Mouse (Mus musculus): Measurements from ENCODE around the gene Dhdds.

The Dhdds gene

DNA sequence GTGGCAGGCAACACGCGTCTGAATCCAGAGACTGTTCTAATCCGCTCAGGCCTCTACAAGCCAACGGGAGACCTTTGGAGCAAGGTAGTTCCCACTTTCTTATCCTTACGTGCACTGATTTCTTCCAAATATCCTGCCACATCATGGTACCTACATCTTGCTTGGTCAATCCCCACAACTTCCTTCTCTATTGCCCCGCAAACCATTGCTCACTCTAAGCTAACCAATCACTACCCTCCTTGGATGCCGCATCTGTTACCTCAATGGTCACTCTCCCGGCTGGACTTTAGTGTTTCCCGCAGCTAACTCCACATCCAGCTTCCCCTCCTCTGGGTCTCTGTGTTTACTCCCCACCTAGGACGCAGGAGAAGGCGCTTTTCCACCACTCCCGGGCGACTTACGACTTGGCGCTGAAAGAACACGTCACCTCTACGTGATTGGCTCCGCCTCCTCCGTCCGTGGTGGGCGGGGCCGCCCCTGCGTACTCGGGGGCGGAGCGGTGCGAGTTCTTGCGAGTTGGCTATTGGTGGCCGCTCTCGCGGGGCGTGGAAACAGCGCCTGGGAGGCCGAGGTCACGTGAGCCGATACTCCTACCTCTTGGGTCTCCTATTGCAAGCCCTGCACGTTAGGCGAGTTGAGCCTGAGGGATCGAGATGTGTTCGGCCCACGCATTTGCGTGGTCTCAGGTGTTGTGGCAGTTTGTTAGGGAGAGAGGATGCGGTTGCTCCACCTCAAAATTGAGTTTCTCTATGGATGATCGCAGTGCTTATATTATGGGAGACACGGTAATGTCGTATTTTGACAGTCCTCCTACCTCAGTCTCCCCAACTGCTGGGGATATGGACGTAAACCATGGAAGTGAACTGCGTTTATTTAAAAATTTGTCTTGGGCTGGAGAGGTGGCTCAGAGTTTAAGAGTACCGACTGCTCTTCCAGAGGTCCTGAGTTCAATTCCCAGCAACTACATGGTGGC lies at the start of gene Dhdds:
TSS of gene Dhdds (minus strand) at position 453 of the 973 bp plus-strand sequence.
- in situ Hi-C loops (cut with MboI, MseI), result no loop called here

DNA sequence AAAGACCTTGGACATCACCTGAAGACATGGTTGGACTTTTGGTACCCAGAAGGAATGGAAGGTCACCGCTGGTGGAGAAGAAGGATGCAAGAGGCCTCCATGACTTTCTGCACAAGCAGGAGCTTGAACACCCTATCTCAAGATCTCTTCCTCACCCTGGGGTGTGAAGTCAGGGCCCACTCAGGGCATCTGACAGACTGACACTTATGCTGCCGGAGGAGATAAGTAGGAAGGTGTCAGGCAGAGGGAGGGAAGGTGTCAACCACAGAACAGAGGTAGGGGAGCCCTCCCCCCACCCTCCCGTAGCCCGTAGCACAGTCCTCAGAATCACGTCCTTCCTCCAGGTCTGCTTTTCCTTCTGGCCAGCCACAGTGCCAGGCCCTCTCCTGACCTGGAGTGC lies 46.9 kb upstream of the Dhdds start:
- in situ Hi-C loops (cut with MboI, MseI), result no loop called here

DNA sequence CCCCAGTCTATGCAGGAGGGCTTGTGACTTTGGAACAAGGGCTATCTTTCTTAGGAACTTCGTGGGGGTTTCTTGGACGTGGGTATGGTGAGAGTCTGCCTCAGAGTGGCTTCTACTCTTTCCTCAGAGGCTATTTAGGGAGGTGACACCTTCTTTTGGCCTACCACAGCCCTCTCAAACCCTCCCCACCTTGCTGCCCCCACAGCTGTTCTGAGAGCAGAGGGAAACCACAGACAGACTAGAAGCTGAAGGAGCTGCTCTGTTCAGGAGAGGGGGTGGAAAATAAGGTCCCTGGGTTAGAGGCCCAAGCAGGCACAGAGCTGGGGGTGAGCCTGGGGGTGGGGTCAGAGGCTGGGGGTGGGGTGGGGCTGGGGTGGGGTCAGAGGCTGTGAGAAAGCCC lies 42.3 kb upstream of the Dhdds start:
- in situ Hi-C loops (cut with MboI, MseI), result no loop called here

DNA sequence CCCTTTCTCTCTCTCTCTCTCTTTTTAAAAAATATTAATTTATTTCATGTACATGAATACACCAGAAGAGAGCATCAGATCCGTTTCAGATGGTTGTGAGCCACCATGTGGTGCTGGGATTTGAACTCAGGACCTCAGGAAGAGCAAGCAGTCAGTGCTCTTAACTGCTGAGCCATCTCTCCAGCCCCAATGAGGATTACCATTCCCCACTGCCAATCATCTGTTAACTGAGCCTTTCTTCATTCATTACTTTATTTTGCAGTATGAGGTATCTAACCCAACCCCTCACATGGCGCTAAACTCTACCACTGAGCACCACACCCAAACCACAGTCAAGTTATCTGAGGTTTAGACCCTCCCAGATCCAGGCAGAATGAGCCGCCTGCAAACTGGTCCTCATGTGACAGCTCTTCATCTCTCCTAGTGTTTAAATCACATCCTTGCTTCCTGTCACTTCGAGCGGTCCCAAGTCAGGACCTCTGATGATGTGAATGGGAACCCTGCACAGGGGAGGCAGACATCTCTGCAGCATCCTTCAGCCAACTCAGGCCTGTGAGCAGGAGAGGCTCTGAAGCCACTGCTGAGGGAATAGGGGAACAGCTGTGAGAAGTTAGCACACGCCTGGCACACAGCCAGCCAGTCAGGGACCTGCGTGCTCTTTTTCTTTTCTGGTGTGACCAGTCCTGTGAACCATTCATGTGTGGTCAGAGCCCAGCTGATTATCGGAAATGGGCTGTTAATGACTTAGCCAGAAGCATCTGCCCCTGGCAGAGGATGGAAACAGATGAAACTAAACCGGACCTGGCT lies 40.8 kb upstream of the Dhdds start:
- in situ Hi-C loops (cut with MboI, MseI), result no loop called here

DNA sequence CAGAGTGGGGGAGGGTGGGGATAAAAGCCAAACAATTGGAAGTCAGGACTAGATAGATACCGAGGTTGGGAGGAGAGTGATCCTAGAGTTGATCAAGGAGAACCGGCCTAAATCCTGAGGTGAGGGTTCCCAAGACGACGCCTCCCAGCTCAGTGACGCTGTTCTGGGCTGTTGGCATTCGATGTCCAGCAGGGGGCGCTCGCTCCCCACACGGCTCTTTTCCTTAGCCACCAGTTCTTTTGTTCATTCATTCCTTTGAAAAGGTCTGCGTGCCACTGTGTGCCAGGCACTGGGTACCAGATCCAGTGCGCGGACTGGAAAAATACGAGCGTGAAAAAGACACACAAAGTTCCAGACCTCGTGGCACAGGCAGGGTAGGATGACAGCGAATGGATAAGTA lies 35.2 kb upstream of the Dhdds start:
- in situ Hi-C loops (cut with MboI, MseI), result loop anchor here (5.0 kb wide), 2 partner anchors 46 to 91 kb away; partner anchors contain the start of gene Sh3bgrl3

DNA sequence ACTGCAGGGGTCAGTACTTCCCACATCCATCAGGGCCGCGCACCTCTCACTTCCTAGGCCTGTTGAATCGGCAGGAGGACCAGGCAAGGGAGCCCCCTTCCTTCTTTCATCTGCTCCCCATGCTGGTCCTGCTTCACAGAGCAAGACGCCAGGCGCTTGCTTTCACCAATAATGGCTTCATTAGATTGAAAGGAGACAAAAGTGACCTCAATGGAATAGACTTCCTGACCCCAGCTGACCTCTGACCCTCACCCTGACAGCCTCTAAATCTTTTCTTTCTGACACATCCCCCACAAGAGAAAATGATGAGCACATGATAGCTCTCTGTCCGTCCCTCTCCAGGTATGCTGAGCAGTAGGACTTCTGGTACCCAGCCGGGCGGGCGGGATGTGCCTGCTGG lies 25.1 kb upstream of the Dhdds start:
- in situ Hi-C loops (cut with MboI, MseI), result no loop called here

DNA sequence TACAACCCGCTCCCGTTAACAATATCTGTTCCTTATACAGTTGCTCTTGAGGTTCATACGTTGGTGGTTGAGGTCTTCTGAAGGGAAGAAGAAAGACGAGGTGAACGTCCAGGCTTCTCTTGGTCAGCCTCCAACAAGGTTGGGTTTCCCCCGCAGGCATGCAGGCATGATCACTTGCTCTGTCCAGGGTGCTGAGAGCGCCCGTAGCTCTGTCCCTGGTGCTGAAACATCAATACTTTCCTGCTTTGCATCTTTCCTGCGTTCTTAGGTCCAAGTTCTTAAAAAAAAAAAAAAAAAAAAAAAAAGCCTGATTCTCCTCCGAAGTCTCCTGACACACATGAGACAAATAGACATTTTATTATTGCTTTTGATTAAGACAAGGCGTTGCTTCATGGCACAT lies 19.9 kb upstream of the Dhdds start:
- in situ Hi-C loops (cut with MboI, MseI), result no loop called here

DNA sequence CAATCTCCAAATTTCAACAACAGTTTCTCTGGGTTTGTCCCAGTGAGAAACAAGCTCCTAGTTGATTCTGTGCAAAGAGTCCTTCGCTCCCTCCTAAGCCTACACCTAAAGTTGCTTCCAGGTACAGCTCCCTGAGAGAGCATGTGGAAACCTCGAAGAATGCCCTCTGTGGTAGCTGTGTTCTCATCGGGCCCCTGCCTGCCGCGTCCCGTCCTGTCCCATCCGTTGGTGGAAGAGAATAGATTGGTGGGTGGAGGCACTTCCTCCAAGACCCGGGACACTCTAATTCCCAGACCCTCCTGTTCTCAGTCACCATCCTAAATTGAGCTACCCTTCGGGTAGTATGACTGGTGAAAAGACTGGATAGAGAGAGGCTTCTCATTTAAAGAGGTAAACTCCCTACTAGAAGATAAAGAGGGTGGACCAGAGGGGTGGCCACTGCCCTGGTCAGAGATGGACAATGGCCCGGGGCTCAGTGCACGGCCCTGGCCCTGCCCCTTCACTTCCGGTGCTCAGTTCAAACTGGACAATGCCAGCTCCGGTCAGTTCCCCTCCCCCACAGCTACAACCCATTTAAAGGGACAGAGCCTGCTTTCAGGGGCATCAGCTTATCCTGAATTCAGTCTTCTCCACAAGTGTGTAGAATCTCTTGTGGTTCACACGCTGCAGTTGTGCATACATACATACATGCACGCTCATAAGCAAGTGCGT lies 19.1 kb upstream of the Dhdds start:
- in situ Hi-C loops (cut with MboI, MseI), result no loop called here

DNA sequence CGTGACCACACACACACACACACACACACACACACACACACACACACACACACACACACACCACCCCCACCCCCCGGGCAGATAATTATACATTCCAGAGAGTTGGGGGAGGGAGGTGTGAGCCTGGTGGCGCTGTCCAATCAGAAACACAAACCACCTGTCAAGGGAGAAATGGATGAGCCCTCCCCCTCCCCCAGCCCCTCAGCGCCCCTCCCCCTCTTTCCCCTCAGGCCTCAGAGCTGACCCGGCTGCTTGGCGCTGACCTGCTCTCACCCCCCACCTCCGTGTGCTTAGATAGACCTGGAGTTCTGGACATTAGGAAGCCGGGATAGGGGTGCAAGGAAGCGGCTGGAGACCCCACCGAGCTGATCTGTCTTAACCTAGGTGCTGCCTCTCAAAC lies 18.5 kb upstream of the Dhdds start:
- in situ Hi-C loops (cut with MboI, MseI), result no loop called here

DNA sequence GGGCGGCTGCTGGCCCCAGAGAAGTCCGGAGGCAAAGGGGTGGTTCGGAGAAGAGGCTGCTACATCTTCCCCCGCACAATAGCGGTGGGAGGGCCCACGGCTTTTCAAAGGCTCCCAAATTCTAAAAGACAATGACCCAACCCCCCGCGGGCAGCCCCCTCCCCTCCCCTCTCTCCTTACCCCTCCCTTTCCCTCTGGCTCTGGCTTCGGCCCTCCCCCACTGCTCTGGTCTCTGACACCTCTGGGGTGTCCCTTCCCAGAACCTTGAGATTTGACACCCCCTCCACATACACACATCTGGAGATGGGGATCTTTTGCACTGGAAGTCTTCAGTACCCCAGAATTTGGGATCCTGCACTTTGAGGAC lies 18.0 kb upstream of the Dhdds start, which contains the start of gene Lin28a:
TSS of gene Lin28a (minus strand) at position 63 of the 367 bp plus-strand sequence.
- in situ Hi-C loops (cut with MboI, MseI), result no loop called here

DNA sequence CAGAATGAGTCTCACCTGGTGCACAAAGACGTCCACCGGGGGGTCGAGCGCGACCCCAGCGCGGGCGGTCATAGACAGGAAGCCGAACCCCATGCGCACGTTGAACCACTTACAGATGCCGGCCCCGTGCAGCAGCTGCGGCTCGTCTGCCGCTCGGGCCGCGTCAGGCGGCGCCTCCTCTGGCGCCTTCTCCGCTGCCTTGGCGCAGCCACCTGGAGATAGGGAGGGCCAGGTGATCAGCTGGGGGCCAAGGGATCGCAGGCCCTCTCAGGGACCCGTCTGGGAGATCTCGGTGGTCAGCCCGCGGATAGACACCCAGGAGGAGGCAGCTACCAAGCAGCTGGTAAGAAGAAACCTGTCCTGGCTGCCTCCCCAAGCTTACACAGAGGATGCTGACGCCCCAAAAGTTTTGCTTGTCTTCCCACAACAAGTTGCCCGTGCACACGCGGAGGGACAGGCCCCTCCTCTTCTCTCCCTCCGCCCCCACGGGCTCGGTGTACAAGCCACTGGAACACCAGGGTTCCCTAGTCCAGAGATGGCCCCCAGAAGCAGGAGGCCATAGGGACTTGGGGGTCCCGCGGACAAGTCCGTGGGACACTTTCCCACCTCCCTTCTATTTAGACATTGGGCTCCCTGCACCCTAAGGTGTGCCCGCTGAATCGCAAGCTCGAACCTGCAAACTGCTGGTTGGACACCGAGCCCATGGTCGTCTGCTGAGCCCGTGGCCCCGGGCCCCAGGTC lies 17.5 kb upstream of the Dhdds start:
- in situ Hi-C loops (cut with MboI, MseI), result no loop called here

DNA sequence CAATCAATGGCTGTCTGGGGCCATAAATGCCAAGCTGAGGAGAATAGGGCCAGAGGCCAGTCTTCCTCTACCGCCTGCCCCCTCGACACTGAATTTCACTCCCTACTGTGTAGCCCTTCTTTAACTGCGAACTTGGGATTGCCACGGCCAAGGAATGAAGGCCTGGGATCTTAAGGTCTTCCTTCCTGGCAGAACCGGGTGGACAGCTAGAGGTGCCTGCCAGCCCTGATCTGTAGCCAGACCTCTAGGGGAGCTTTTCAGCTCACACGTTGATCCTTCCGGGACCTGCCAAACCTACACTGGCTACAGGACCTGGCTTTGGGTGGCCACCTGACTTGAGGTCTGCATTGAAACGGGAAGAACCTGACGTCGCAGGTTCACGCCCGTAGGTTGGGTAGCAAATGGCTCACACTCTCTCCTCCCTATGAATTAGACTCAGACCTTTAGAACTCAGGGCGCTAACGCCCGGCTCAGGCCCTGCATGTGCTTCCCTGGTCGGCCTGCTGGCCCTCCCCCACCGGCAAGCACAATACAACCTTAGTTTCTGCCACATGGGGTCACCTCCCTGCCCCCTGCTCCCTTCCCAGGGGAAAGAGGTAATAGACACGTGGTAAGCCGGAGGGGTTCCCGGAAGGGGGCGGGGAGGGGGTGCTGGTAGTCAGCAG lies 16.6 kb upstream of the Dhdds start:
- in situ Hi-C loops (cut with MboI, MseI), result no loop called here

DNA sequence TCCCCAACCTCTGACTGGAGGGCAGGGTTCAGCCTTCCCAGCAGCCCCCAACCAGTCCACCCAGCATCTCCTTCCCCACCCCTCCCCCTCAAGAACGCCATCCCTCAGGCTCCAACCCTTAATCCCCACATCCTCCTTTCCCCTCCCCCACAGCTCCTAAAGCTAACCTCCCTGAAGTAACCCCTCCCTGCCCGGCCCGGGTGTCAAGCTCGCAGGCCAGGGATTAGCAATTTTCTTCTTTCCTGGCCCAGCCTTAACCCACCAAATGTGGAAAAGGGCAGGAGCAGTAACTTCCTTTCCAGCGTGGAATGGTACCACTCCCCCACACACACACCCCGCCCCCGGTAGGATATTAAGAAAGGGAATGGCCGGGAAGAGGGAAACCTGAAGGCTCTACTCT lies 16.0 kb upstream of the Dhdds start:
- in situ Hi-C loops (cut with MboI, MseI), result no loop called here

DNA sequence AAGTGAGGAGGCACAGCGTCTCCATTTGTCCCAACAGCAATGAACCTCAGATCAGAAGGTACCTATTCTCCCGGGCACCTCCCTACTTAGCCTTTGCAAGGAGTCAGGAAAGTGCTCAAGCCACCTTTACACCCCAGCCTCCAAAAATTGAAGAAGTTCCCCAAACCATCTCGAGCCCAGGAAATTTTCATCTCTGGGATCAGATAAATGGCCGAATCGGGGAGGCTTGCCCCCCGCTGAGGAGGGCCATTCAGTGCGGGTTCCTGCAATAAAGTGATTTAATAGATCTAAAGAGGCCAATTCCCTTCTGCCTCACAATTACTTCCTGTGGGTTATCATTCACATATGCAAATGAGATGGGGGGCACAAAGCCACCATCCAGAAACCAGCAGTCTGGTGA lies 15.5 kb upstream of the Dhdds start:
- in situ Hi-C loops (cut with MboI, MseI), result no loop called here

DNA sequence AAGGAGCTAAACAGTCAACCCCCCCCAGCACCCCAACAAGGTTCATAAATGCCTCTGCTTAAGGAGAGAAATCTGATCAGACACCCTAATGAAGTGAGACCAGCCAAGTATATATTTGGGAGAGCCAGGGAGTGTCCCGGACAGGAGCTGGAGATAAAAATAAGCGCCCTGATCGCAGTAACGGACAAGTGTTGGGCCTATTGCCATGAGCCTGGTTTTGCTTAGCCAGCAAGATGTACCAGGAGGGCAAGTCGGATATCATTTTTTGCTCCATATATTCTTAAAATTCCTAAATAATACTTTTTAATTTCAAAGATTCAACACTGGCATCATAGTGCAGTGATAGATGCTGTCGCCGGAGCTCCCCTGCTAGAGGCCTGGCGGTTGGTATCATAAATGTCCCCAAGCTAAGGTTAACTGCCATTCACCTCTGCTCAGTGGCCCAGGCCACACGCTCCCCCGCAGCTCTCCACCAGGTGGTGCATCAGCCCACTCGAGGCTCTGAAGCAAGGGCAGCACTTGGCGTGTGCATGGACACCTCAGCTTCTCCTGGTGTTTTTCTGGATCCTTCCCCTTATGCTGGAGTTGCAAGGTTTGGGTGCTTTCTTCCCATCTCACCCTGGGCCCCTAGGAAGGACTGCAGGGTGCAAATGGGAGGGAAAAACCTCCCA lies 12.3 kb upstream of the Dhdds start:
- in situ Hi-C loops (cut with MboI, MseI), result no loop called here

DNA sequence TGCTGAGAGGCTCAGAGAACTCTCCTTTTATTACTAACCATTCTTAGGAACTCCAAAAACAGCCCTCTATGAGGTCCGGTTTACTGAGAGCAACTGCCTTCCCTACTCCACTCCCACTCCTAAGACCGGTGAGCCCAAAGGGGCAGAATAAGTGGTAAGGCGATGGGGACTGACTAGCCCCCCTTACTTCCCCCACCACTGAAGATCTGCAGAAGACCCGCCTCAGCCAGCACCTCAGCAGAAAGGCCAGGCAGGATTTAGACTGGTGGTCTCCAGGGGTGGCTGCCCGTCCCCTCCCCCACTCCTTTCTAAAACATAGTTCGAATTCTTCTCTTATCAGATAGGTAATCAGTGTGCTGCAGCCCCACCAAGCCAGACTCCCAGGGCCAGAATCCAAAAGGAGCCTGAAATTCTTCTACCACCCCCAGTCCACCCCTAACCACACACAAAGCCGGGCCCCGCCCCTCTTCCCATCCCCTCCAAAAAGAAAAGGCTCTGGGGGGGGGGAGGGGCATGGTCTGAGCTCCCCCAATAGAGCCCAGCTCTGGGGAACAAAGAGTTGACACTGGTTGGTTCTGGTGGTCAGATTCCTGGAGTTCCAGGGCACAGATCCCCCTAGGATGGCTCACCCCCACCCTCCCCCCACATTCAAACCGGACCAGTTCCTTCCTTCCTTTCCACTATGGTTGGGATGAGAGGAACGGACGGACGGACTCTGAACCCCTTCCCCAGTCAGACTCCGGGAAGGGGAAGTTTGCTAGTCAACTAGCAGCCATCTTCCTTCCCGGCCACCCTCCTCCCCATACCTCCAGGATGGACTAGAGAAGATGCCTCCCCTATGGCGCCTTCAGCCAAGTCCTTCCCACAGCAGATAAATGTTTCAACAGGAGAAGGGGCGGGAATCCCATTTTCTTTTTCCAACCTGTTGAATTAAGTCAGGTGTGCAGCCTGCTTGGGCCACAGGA lies 11.0 kb upstream of the Dhdds start:
- in situ Hi-C loops (cut with MboI, MseI), result no loop called here

DNA sequence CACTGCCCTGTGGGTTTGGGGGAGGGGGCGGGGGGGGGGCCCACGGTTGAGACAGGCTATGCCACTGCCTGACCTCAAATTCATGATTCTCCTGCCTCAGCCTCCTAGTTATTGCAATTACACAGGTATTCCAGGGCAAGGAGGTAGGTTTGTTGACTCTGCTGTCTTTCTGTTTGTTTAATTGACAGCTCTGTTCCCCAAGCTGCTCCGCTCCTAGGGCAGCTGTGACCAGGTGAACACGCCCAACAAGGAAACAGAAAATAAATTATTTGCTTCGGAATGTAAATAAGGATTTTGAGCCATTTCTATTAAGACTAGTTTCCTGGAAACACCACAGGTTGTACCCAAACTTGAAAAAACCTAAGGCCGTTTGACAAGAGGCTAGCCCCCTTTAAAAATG lies 9.0 kb upstream of the Dhdds start:
- in situ Hi-C loops (cut with MboI, MseI), result no loop called here

DNA sequence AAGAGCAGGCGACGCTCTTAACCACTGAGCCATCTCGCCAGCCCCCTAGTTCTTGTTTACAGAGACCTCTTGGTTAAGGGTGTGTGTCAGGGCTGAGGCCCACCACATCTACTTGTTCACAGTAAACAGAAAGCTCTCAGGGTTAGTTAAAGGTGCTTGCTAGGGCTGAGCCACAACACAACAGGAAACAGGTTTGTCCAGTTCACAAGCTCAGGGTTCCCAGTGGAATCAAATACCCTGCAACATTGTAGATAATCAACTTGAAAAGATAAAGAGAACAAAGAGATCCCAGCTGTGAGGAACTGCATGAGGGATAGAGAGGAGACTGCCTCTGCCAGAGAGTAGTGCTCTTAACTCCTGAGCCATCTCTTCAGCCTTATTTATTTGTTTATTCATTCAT lies 6.1 kb upstream of the Dhdds start:
- in situ Hi-C loops (cut with MboI, MseI), result no loop called here

Data from T-helper 2 cell (primary cell).